Mouse (Mus musculus) stomach, embryonic 16.5 days (tissue): Measurements from ENCODE around the gene Ociad1. TPM values are rescaled to one million over a fixed set of nuclear protein-coding genes. Genes with fewer than 3 reads are reported as not detected.

Experiments
- ATAC-seq: fragments of 200-750 bp; cut with Nextera tagmentation; 2 replicates; pipeline ENCODE4 v1.8.0; 2017; ENCODE audit warnings: moderate number of reproducible peaks, moderate TSS enrichment; ENCODE audit not compliant: insufficient read depth, low FRiP score
- H3K27ac ChIP-seq: fragments of 300-500 bp; sonication (generic); 2 replicates; pipeline ENCODE4 v1.5.1; 2014; ENCODE audit warnings: low read length
- H3K27me3 ChIP-seq: fragments of 300-500 bp; sonication (generic); 2 replicates; pipeline ENCODE4 v1.6.1; 2014; ENCODE audit warnings: low read length, control low read depth, mixed read lengths; ENCODE audit not compliant: control insufficient read depth, insufficient read depth
- H3K36me3 ChIP-seq: fragments of 300-500 bp; sonication (generic); 2 replicates; pipeline ENCODE4 v1.6.1; 2014; ENCODE audit warnings: low read length; ENCODE audit not compliant: control insufficient read depth, insufficient read depth
- H3K4me1 ChIP-seq: fragments of 300-500 bp; sonication (generic); 2 replicates; pipeline ENCODE4 v1.6.1; 2014; ENCODE audit warnings: low read length, control low read depth, mixed read lengths; ENCODE audit not compliant: control insufficient read depth, insufficient read depth
- H3K4me2 ChIP-seq: fragments of 300-500 bp; sonication (generic); 2 replicates; pipeline ENCODE4 v1.6.1; 2014; ENCODE audit warnings: low read depth, low read length, mixed read lengths
- H3K4me3 ChIP-seq: fragments of 300-500 bp; sonication (generic); replicated peaks from 2 replicates; pipeline ENCODE4 v1.5.1; 2014; ENCODE audit warnings: mild to moderate bottlenecking, low read length
- H3K9ac ChIP-seq: fragments of 300-500 bp; sonication (generic); 2 replicates; pipeline ENCODE4 v1.6.1; 2014; ENCODE audit warnings: low read length
- H3K9me3 ChIP-seq: fragments of 300-500 bp; sonication (generic); replicated peaks from 2 replicates; pipeline ENCODE4 v1.6.1; 2016; ENCODE audit warnings: low read length, control low read depth; ENCODE audit not compliant: control insufficient read depth
- WGBS: fragments of 180-500 bp; shearing (Covaris S2); extraction: QIAGEN DNeasy Blood & Tissue Kit; methylation state at CpG from one replicate; pipeline ENCODE4 v1.1.7; 2014; 5-methylcytosine and 5-hydroxymethylcytosine counted together
- polyA plus RNA-seq: library from polyadenylated mRNA; unstranded; fragments of >200 nt; fragmentation: Nextera tagmentation; extraction: Ambion mirVana; gene quantifications from 2 replicates; pipeline ENCODE4 v1.2.1, GENCODE M21; 2015

The Ociad1 gene
- polyA plus RNA-seq, 1 experiment from 2014 or later = 256 TPM

DNA sequence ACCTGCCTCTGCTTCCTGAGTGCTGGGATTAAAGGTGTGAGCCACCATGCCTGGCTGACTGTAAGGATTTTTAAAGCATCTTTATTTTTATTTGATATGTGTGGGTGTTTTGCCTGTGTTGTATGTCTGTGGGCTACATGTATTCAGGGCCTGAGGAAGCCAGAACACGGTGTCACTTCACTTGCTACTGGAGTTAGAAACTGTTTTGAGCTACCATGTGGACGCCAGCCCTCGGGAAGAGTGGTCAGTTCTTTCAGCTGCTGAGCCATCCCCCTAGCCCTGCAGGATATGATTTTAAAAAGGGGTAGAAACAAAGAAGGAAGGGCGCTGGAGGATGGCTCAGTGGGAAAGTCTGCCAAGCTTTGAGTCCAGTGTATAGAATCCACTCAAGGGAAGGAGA is 3.3 kb downstream of the Ociad1 start:
- H3K4me3 ChIP-seq = no peak overlapping the region
- 92% methylated on average over 4 of the region's 4 CpGs for WGBS
- H3K4me2 ChIP-seq = no peak overlapping the region
- ATAC-seq = no peak
- H3K36me3 ChIP-seq = peaks cover 13% of the 10 kb centered on the region
- H3K9ac ChIP-seq = no peak overlapping the region
- no peaks in the 10 kb centered on the region for H3K9me3 ChIP-seq
- no peaks in the 10 kb centered on the region for H3K27me3 ChIP-seq
- H3K27ac ChIP-seq = no peak overlapping the region
- peaks cover 3% of the 10 kb centered on the region for H3K4me1 ChIP-seq

DNA sequence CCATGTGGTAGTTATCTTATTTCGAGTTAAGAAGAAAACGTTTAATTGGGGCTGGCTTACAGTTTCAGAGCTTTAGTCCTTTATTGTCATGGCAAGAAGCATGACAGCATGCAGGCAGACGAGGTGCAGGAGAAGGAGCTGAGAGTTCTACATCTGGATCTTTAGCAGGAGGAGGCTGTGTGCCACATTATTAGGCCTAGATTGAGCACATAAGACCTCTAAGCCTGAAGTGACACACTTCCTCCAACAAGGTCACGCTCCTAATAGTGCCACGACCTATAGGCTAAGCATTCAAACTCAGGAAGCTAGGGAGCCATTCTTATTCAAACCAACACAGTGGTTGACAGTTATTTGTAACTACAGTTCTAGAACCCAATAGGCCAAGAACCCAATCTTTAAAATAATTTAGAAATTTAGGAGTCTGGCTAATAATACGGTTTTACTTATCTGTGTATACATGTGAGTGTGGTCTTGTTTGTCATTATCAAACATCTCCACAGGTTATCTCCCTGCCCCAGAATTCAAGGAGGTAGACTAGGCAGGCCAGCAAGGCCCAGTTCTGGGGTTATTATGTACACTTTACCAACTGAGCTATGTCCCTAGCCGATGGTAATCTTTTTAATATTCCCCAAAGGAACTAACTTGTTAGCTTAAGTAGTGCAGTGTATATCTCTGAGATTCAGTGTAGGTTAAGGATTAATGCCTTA is 9.2 kb downstream of the Ociad1 start:
- Histone ChIP-seq H3K4me3 (no peak overlapping the region), H3K27ac (no peak overlapping the region), H3K9me3 (no peaks in the 10 kb centered on the region), H3K27me3 (no peaks in the 10 kb centered on the region), H3K9ac (no peak overlapping the region), H3K4me2 (no peak overlapping the region), H3K36me3 (peaks cover 19% of the 10 kb centered on the region), H3K4me1 (no peaks in the 10 kb centered on the region)
- WGBS = 79% methylated on average over 7 of the region's 7 CpGs
- no peak for ATAC-seq

DNA sequence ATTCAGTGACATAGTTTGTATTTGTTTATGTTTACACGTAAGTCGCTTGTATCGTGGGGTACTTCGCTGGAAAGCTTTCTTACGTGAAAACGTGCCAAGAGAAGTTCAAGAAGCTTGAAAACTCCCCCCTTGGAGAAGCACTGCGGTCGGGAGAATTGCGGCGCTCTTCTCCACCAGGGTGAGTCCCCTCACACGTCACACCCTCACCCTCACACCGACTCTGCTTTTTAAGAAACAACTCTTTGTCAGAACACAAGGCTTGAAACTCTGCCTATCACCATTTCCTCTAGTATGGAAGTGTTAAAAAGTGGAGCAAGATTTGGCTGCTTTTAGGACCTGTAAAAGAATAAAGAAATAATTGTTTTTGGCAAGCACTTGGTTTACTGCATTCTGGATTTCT is 11.9 kb downstream of the Ociad1 start:
- peaks cover 27% of the 10 kb centered on the region for H3K36me3 ChIP-seq
- WGBS = 81% methylated on average over 12 of the region's 12 CpGs
- no peak for ATAC-seq
- H3K9me3 ChIP-seq = no peaks in the 10 kb centered on the region
- no peaks in the 10 kb centered on the region for H3K27me3 ChIP-seq
- no peak overlapping the region for H3K9ac ChIP-seq
- no peak overlapping the region for H3K27ac ChIP-seq
- H3K4me3 ChIP-seq = no peak overlapping the region
- H3K4me1 ChIP-seq = no peaks in the 10 kb centered on the region
- no peak overlapping the region for H3K4me2 ChIP-seq

DNA sequence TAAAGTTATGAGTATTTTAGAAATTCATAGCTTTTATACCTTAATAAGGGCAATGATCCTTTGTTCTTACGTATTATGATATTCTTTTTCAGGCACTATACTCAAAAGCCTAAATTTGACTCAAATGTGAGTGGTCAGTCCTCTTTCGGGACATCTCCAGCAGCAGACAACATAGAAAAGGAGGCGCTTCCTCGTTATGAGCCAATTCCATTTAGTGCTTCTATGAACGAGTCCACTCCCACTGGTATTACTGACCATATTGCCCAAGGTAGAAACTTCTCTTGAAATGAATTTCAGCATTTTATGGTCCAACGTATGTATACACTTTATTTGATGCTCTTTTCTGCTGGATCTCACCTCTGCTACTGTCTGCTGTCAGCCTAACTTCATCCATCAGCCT is 13.9 kb downstream of the Ociad1 start:
- Histone ChIP-seq H3K27ac (no peak overlapping the region), H3K4me3 (no peak overlapping the region), H3K4me1 (no peaks in the 10 kb centered on the region), H3K9ac (no peak overlapping the region), H3K36me3 (peaks cover 27% of the 10 kb centered on the region), H3K9me3 (no peaks in the 10 kb centered on the region), H3K27me3 (no peaks in the 10 kb centered on the region), H3K4me2 (no peak overlapping the region)
- 94% methylated on average over 6 of the region's 6 CpGs for WGBS
- no peak for ATAC-seq

DNA sequence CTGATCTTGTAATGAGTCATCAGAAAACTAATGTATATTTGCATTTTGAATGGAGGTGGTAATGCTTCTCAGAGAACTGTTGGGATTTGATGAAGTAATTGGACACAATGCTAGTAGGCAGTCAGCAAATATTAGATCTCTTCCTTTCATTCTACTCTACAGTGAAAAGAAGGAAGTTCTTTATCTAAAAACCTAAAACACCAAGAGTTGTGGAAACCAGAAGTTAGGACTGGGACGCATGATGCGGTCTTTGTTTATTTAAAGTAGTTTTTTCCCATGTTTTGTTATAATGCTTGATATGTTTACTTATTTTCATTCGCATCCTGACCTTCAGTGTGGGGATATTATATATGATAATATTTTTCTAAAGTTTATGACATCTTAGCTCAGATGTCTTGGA is 14.7 kb downstream of the Ociad1 start:
- Histone ChIP-seq H3K9me3 (no peaks in the 10 kb centered on the region), H3K27ac (no peak overlapping the region), H3K4me2 (no peak overlapping the region), H3K4me1 (no peaks in the 10 kb centered on the region), H3K36me3 (peaks cover 22% of the 10 kb centered on the region), H3K27me3 (no peaks in the 10 kb centered on the region), H3K4me3 (no peak overlapping the region), H3K9ac (no peak overlapping the region)
- 81% methylated on average over 3 of the region's 3 CpGs for WGBS
- no peak for ATAC-seq

DNA sequence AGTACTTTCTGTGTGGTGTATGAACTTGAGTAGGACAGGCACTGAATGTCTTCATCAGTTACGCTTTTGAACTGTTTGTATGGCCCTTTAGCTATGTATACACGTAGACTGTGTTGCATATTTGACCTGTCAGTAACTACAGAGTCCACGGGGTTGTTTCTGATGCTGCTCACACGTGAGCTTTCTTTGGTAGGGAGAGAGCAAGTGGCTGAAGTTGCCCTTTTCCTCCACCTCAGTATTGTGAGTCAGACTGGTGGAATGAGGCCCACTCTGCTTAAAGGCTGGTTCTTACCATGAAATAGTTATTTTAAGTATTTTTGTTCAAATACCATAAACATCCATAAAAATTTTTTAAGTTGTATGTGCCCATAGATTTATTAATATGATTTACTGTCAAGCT is 16.9 kb downstream of the Ociad1 start:
- Histone ChIP-seq H3K4me1 (no peaks in the 10 kb centered on the region), H3K27me3 (no peaks in the 10 kb centered on the region), H3K4me3 (no peak overlapping the region), H3K9me3 (no peaks in the 10 kb centered on the region), H3K9ac (no peak overlapping the region), H3K4me2 (no peak overlapping the region), H3K27ac (no peak overlapping the region), H3K36me3 (peaks cover 28% of the 10 kb centered on the region)
- 88% methylated on average over 4 of the region's 4 CpGs for WGBS
- no peak for ATAC-seq

DNA sequence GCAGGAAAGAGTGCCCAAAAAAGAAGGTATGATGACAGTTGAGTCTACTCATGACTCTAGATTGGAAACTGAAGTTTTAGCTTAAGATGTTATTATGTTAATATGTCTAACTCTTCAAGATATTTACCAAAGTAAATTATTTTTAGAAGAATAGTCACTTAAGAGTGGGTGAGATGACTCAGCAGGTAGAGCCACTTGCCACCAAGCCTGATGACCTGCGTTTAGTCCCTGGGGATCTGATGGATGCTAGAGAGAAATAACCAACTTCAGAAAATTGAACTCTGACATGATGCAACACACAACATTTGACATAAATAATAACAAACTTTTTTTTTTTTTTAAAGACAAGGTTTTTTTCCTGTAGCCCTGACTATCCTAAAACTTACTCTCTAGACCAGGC is 17.8 kb downstream of the Ociad1 start:
- H3K4me1 ChIP-seq = no peaks in the 10 kb centered on the region
- H3K27me3 ChIP-seq = no peaks in the 10 kb centered on the region
- no peak for ATAC-seq
- H3K9ac ChIP-seq = no peak overlapping the region
- no peaks in the 10 kb centered on the region for H3K9me3 ChIP-seq
- no peak overlapping the region for H3K4me2 ChIP-seq
- no peak overlapping the region for H3K27ac ChIP-seq
- peaks cover 28% of the 10 kb centered on the region for H3K36me3 ChIP-seq
- 98% methylated on average over 1 of the region's 1 CpGs for WGBS
- no peak overlapping the region for H3K4me3 ChIP-seq

DNA sequence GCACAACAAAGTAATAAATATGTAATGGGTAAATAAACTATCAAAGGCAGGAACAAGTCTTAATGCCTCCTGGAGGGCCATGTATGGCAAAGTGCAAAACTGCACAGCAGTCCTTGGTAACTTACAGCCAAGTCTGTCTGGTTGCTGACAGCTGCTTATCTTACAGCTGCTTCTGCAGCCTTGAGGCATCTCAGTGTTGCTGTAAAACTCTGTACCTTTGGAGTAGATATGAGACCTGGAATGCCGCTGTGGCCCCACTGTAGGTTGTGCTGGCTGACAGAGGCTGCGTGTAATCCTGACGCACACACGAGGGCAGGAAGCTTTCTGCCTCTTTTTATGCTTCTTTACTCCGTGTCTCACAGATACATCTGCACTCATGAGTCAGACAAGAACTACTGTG is 18.9 kb downstream of the Ociad1 start:
- Histone ChIP-seq H3K9ac (no peak overlapping the region), H3K27me3 (no peaks in the 10 kb centered on the region), H3K27ac (no peak overlapping the region), H3K4me2 (no peak overlapping the region), H3K9me3 (no peaks in the 10 kb centered on the region), H3K36me3 (peaks cover 30% of the 10 kb centered on the region), H3K4me1 (no peaks in the 10 kb centered on the region), H3K4me3 (no peak overlapping the region)
- peak; percentile 58; the same call in 1 of the 2 replicates for ATAC-seq
- WGBS = 90% methylated on average over 5 of the region's 5 CpGs

DNA sequence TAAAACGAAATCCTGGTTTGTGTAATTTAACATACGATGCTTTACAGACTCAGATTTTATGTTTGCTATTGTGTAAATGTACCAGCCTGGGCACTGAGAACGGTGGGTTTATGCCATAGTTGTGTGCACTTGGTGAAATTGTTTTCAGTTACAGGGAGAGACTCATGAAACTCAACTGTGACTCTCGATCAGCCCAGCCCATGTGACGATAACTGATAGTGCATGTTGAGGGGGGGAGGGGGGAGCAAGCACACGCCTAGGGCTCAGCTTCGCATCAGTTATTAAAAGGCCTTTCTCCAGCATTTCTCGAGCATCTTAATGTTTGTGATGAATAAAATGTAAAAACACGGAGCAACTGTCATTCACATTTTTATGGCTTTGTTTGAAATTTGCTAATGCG is 21.0 kb downstream of the Ociad1 start:
- H3K4me1 ChIP-seq = no peaks in the 10 kb centered on the region
- no peaks in the 10 kb centered on the region for H3K27me3 ChIP-seq
- H3K4me3 ChIP-seq = no peak overlapping the region
- no peak overlapping the region for H3K4me2 ChIP-seq
- peaks cover 29% of the 10 kb centered on the region for H3K36me3 ChIP-seq
- 84% methylated on average over 10 of the region's 10 CpGs for WGBS
- ATAC-seq = no peak
- no peak overlapping the region for H3K9ac ChIP-seq
- no peak overlapping the region for H3K27ac ChIP-seq
- H3K9me3 ChIP-seq = no peaks in the 10 kb centered on the region
